Mouse (Mus musculus): Measurements from ENCODE around the gene Chmp2b. TPM values are rescaled to one million over a fixed set of nuclear protein-coding genes. Genes with fewer than 3 reads are reported as not detected.
A peak's percentile ranks its signal among the peaks of the same experiment; 100 is the strongest.

Gene Chmp2b
- total RNA-seq, 2 experiments from 2014 or later, result 51.2 to 52.1 TPM

GRCm38 (mm10) chr16:65531663-65532062 is 30.9 kb downstream of the Chmp2b start:
- intact Hi-C loops (cut with DNase I), result no loop called here
- no peak for DNase-seq

DNA sequence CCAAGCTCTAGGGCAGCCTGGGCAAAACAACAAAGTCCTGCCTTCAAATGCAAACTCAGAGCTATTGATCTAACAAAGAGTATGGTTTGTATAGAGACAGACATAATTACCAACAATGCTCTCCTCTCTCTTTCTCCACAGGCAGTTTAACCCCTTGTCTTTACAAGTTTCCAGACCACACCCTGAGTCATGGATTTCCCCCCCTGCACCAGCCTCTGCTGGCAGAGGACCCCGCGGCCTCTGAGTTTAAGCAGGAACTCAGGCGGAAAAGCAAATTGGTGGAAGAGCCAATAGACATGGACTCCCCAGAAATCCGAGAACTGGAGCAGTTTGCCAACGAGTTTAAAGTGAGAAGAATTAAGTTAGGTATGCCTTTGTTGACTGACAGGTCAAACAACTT is 32.9 kb downstream of the Chmp2b start:
- no peak for DNase-seq
- intact Hi-C loops (cut with DNase I), result no loop called here

DNA sequence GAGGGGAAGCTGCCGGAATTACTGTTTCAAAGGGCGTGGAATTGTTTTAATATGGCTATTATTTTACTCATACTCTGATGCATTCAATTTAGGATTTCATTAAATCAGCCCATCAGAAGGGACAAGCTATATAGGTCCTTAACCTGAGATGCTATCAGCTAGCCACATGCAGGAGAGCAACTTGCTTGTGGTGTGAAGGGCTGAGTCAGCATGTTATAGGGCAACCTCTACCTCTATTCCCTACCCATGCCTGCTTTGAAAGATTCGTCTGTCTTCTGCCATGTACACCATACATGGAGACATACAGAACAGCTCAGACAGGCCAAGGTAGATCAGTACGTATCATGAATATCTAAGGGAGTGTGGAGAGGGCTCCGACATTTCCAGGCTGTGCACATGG is 35.8 kb downstream of the Chmp2b start:
- intact Hi-C loops (cut with DNase I), result no loop called here
- DNase-seq, result no peak

DNA sequence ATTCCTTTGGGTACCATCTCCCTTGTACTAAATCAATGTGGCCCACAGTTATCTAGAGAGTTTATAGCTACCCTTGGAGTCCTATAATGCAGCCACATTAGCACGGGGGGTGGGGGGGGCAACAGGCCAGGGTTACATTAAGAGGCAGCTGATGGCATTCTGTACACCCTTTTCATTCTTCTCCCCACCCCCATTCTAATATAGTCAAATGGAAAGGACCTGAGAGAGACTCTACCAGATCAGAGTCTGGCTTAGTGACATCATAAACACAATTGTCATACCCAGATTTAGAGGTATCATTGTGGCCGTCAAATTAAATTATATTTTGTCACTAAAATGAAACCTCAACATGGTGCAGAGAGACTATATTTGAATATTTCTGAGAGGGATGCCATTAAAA is 36.5 kb downstream of the Chmp2b start:
- intact Hi-C loops (cut with DNase I), result no loop called here
- DNase-seq, result no peak

DNA sequence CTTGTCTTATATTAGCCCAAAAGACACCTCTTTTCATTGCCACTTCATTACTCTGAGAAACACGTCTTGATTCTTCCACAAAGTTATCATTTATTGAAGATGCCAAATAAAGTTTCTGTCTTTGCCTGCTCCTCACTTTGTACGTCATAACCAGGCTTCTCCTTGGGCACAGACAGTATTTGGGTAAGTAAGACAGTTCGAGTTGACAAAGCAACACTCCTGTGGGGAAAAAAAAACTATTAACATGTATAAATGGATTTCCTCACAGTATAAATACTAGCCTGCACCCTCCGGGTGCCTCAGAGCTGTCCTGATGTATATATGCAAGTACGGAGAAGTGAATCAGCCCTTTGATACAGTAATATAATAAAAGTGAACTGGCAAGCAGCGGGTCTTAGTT is 42.3 kb downstream of the Chmp2b start, which contains the start of gene Pou1f1:
TSS of gene Pou1f1 (plus strand) at position 301 of the 400 bp plus-strand sequence.
- DNase-seq, result no peak
- intact Hi-C loops (cut with DNase I), result no loop called here

GRCm38 (mm10) chr16:65514223-65514622 is 48.3 kb downstream of the Chmp2b start:
- intact Hi-C loops (cut with DNase I), result no loop called here
- DNase-seq, result no peak

GRCm38 (mm10) chr16:65497049-65497448 is 65.5 kb downstream of the Chmp2b start:
- peak in 1 of 2 experiments; percentile 7 for DNase-seq
- intact Hi-C loops (cut with DNase I), result loop anchor here (2.0 kb wide), 1 partner anchor 592 kb away; no protein-coding TSS in a partner anchor

DNA sequence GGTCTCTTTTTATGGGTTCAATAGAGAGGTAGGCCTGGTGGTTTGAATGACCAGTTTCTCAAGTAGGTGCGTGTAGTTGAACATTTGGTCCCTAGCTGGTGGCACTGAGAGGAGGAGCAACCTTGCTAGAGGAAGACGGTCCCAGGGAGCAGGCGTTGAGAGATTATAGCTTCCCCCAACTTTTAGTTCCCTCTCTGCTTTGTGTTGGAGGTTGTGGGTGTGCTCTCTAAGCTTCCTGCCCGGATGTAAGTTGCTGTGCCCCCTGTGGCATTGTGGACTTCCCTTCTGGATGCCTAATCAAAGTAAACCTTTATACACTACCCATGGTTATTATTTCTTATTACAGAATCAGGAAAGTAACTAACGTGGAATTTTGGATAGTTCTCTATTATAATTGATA is 66.5 kb downstream of the Chmp2b start:
- intact Hi-C loops (cut with DNase I), result loop anchor here (2.0 kb wide), 1 partner anchor 591 kb away; no protein-coding TSS in a partner anchor
- DNase-seq, result no peak

Other genes starting within 250 kb of the Chmp2b start
- not detected for gene Pou1f1, start 42.2 kb downstream of the Chmp2b start, total RNA-seq (2021)

Data from heart, postnatal 36 days (tissue).